Mouse (Mus musculus) C2C12 (cell line): Measurements from ENCODE around the gene Olfr804. TPM values are rescaled to one million over a fixed set of nuclear protein-coding genes. Genes with fewer than 3 reads are reported as not detected.

ENCODE experiments used
- H3K27me3 ChIP-seq: one replicate; pipeline ENCODE4 v1.6.1; 2011; ENCODE audit not compliant: control insufficient read depth, insufficient read depth, insufficient read length
- H3K36me3 ChIP-seq: one replicate; pipeline ENCODE4 v1.6.1; 2011; ENCODE audit not compliant: control insufficient read depth, insufficient read depth
- H3K4me3 ChIP-seq: one replicate; pipeline ENCODE4 v1.5.1; 2011; ENCODE audit warnings: mild to moderate bottlenecking, control low read depth; ENCODE audit not compliant: poor library complexity, insufficient read depth, severe bottlenecking
- H3K79me2 ChIP-seq: one replicate; pipeline ENCODE4 v1.6.1; 2011; ENCODE audit not compliant: control insufficient read depth, insufficient read depth
- H3K79me3 ChIP-seq: one replicate; pipeline ENCODE4 v1.6.1; 2011; ENCODE audit warnings: low read depth, control low read depth
- H3ac ChIP-seq: one replicate; pipeline ENCODE3; 2011; ENCODE audit warnings: low read depth; ENCODE audit not compliant: control insufficient read depth, insufficient read length
- CEBPB ChIP-seq: IDR thresholded peaks from one replicate; pipeline ENCODE4 v1.6.1; 2011; ENCODE audit warnings: low read depth, mild to moderate bottlenecking, control low read depth, moderate library complexity
- CTCF ChIP-seq: IDR thresholded peaks from one replicate; pipeline ENCODE4 v1.5.1; 2011; ENCODE audit not compliant: control insufficient read depth, insufficient read depth, insufficient read length
- FOSL1 ChIP-seq: IDR thresholded peaks from one replicate; pipeline ENCODE4 v1.8.0; 2011; ENCODE audit warnings: mild to moderate bottlenecking, low read length; ENCODE audit not compliant: poor library complexity, insufficient read depth, severe bottlenecking
- MAX ChIP-seq: IDR thresholded peaks from one replicate; pipeline ENCODE4 v1.6.1; 2011; ENCODE audit warnings: mild to moderate bottlenecking, control low read depth
- MYOD1 ChIP-seq: IDR thresholded peaks from one replicate; pipeline ENCODE4 v1.6.1; 2011; ENCODE audit warnings: low read depth; ENCODE audit not compliant: control insufficient read depth, insufficient read length
- MYOG ChIP-seq: IDR thresholded peaks from one replicate; pipeline ENCODE4 v1.6.1; 2011; ENCODE audit not compliant: control insufficient read depth, insufficient read length; ENCODE audit errors: extremely low read depth
- USF1 ChIP-seq: IDR thresholded peaks from one replicate; pipeline ENCODE4 v1.6.1; 2011; ENCODE audit warnings: low read depth, mild to moderate bottlenecking, control low read depth, moderate library complexity
- microRNA-seq: library from miRNA; unstranded; fragments of <30 nt; microRNA quantifications from one replicate; pipeline ENCODE4, GENCODE M21; 2019; ENCODE audit warnings: borderline microRNAs expressed
- polyA plus RNA-seq: library from polyadenylated mRNA; unstranded; fragments of >200 nt; fragmentation: generic; extraction: Trizol; gene quantifications from one replicate; pipeline ENCODE4 v1.2.1, GENCODE M21; 2012; ENCODE audit warnings: missing spikeins

Olfr804 gene
- polyA plus RNA-seq, 1 experiment: not detected

DNA sequence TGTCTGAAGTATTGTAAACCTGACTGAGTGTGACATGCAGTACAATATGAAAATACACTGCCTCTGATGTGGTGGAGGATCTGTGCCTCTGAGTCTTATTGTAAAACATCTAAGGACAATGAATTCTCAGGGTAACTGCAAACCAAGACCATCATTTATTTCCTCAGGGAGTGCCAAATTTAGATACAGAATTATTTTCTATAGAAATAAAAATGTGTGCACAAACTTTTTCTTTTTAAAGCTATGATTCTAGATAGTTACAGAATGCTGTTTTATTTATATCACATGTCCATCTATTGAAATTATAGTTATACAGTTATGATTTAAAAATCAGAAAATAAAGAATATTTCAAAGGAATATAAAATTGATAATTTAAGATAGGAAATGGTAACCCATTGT, 38.8 kb downstream of the Olfr804 start, which contains the start of gene Olfr806:
Gene Olfr806, minus strand, starts transcription at position 101 of the 400 bp plus-strand sequence.
- Histone ChIP-seq H3K79me3 (no peaks in the 10 kb centered on the region), H3K4me3 (no peak within 1 kb of the TSS), H3K79me2 (no peaks in the 10 kb centered on the region), H3ac (no peak within 1 kb of the TSS), H3K27me3 (no peaks in the 10 kb centered on the region), H3K36me3 (no peaks in the 10 kb centered on the region)
- TF ChIP-seq CTCF (no peak), MYOD1 (no peak), CEBPB (no peak), USF1 (no peak), MYOG (no peak), FOSL1 (no peak), MAX (no peak)

DNA sequence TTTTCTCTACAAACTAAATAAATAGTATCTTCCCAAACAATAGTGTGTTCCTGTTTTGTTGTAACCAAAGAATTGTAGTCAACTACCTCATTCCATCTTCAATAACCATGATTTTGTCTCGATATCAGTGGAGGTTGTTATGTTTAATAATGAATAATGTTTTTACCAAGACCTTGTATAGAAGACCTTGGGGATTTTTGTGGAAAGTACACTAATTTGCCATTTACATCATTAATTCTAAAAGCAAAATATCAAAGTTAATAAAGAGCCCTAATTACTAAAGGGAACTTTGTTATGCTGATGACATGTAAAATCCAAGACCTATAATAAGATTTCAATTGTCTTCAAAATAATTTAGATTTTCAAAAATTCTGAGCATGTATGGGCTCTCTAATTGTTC, 54.7 kb downstream of the Olfr804 start, which contains the start of gene Olfr807:
Gene Olfr807, minus strand, starts transcription at position 101 of the 400 bp plus-strand sequence.
- no peak within 1 kb of the TSS for H3ac ChIP-seq
- no peak within 1 kb of the TSS for H3K4me3 ChIP-seq
- H3K79me2 ChIP-seq: no peaks in the 10 kb centered on the region
- TF ChIP-seq CEBPB (no peak), USF1 (no peak), FOSL1 (no peak)
- no peaks in the 10 kb centered on the region for H3K79me3 ChIP-seq
- H3K27me3 ChIP-seq: no peaks in the 10 kb centered on the region
- H3K36me3 ChIP-seq: no peaks in the 10 kb centered on the region

Small RNA genes within 50 kb of the gene (microRNA-seq; reads per million reads assigned to microRNA genes)
- not detected for gene Gm24485

Other genes starting within 250 kb of the Olfr804 start
- not detected for gene Olfr787, start 241.3 kb upstream of the Olfr804 start, polyA plus RNA-seq
- not detected for gene Olfr788, start 232.2 kb upstream of the Olfr804 start, polyA plus RNA-seq
- not detected for gene Olfr789, start 218.5 kb upstream of the Olfr804 start, polyA plus RNA-seq
- not detected for gene Olfr790, start 204.7 kb upstream of the Olfr804 start, polyA plus RNA-seq
- gene Olfr791, start 181.4 kb upstream of the Olfr804 start, polyA plus RNA-seq: not detected
- gene Olfr792, start 164.0 kb upstream of the Olfr804 start, polyA plus RNA-seq: not detected
- not detected for gene Olfr794, start 135.6 kb upstream of the Olfr804 start, polyA plus RNA-seq
- not detected for gene Olfr796, start 90.6 kb upstream of the Olfr804 start, polyA plus RNA-seq
- not detected for gene Olfr798, start 75.3 kb upstream of the Olfr804 start, polyA plus RNA-seq
- not detected for gene Olfr799, start 65.7 kb upstream of the Olfr804 start, polyA plus RNA-seq
- not detected for gene Olfr800, start 45.5 kb upstream of the Olfr804 start, polyA plus RNA-seq
- not detected for gene Olfr801, start 29.3 kb upstream of the Olfr804 start, polyA plus RNA-seq
- not detected for gene Olfr802, start 15.0 kb upstream of the Olfr804 start, polyA plus RNA-seq
- not detected for gene Olfr803, start 8.9 kb upstream of the Olfr804 start, polyA plus RNA-seq
- gene Olfr805, start 26.2 kb downstream of the Olfr804 start, polyA plus RNA-seq: not detected
- gene Olfr806, start 38.7 kb downstream of the Olfr804 start, polyA plus RNA-seq: not detected
- gene Olfr807, start 54.6 kb downstream of the Olfr804 start, polyA plus RNA-seq: not detected
- gene Olfr808, start 62.3 kb downstream of the Olfr804 start, polyA plus RNA-seq: not detected
- gene Olfr809, start 71.4 kb downstream of the Olfr804 start, polyA plus RNA-seq: not detected
- gene Olfr810, start 91.7 kb downstream of the Olfr804 start, polyA plus RNA-seq: not detected
- not detected for gene Olfr811, start 101.2 kb downstream of the Olfr804 start, polyA plus RNA-seq
- gene Olfr812, start 142.9 kb downstream of the Olfr804 start, polyA plus RNA-seq: not detected
- gene Olfr813, start 152.2 kb downstream of the Olfr804 start, polyA plus RNA-seq: not detected
- not detected for gene Olfr814, start 176.6 kb downstream of the Olfr804 start, polyA plus RNA-seq
- not detected for gene Olfr815, start 202.7 kb downstream of the Olfr804 start, polyA plus RNA-seq
- not detected for gene Olfr816, start 212.4 kb downstream of the Olfr804 start, polyA plus RNA-seq
- gene Olfr818, start 245.9 kb downstream of the Olfr804 start, polyA plus RNA-seq: not detected